Mouse (Mus musculus): ENCODE measurements at regions not wholly inside any gene's neighbourhood (a gene's known extent, or its start where the extent isn't known, plus 50 kb on each side); places are given as distances from the start of the nearest gene placed in this dataset.

GRCm38 (mm10) chr12:39094638-39095230, 315.6 kb downstream of the Etv1 start:
- TF ChIP-seq POLR2A (IDR thresholded peaks at IDR 0.05; ENCODE audit: control insufficient read depth, low read depth, low read length) = no peak
- TF ChIP-seq CTCF (IDR thresholded peaks at IDR 0.05; ENCODE audit: control insufficient read depth, insufficient read depth, insufficient replicate concordance, low read depth, low read length) = no peak
